Mouse (Mus musculus): ENCODE measurements at regions not wholly inside any gene's neighbourhood (a gene's known extent, or its start where the extent isn't known, plus 50 kb on each side); places are given as distances from the start of the nearest gene placed in this dataset.

- DNase-seq (ENCODE audit: low read depth, low spot score), result no peak
Observed at GRCm38 (mm10) chr10:44589352-44589751, 61.1 kb upstream of the Prdm1 start.

GRCm38 (mm10) chr10:44582736-44583135 is 54.4 kb upstream of the Prdm1 start:
- no peak for DNase-seq (ENCODE audit: low read depth, low spot score)
